Mouse (Mus musculus): ENCODE measurements around the gene Lrp10. TPM values are rescaled to one million over a fixed set of nuclear protein-coding genes. Genes with fewer than 3 reads are reported as not detected.

The Lrp10 gene
- polyA plus RNA-seq, 1 experiment from 2014 or later: 19.5 TPM

DNA sequence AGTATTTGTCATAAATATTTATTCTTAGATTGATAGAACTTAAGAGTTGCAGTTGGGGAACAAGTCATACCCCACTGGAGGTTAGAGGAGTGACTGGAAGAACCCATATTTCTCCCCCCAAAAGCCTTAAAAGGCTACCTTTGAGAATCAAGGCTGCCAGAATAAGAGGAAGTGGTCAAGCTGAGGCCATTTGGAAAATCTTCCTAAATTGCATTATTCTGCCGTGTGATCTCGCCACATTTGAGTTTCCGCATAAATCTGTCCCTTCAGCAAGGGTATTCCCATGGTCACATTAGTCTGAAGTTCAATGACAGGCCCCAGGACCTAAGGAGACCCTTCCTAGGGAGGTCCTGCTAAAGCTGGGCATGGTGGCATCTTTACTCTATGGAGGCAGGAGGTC is 21.4 kb upstream of the Lrp10 start:
- ATAC-seq (ENCODE audit: low FRiP score) (no peak), DNase-seq (ENCODE audit: low spot score, missing footprints) (peak; percentile 45)
- Histone ChIP-seq H3K4me2 (no peak overlapping the region), H3K27me3 (ENCODE audit: control insufficient read depth, insufficient read depth, low read length) (no peaks in the 10 kb centered on the region), H3K4me3 (ENCODE audit: low read depth, low read length) (no peak overlapping the region), H3K9me3 (ENCODE audit: control insufficient read depth, low read length) (no peaks in the 10 kb centered on the region), H3K4me1 (ENCODE audit: control insufficient read depth, insufficient read depth, low read length) (peaks cover 3% of the 10 kb centered on the region; the same call in 1 of the 2 replicates), H3K36me3 (ENCODE audit: control insufficient read depth, insufficient read depth, low read length) (peaks cover 3% of the 10 kb centered on the region; the same call in 1 of the 2 replicates), H3K9ac (ENCODE audit: low read length) (no peak overlapping the region), H3K27ac (ENCODE audit: low read depth, low read length) (no peak overlapping the region)
- WGBS: 95% methylated on average over 3 of the region's 3 CpGs

- ATAC-seq (ENCODE audit: low FRiP score): peak; percentile 49
- Histone ChIP-seq H3K4me2 (no peak overlapping the region), H3K9me3 (ENCODE audit: control insufficient read depth, low read length) (no peaks in the 10 kb centered on the region), H3K4me1 (ENCODE audit: control insufficient read depth, insufficient read depth, low read length) (peaks cover 3% of the 10 kb centered on the region; the same call in 1 of the 2 replicates), H3K27ac (ENCODE audit: low read depth, low read length) (no peak overlapping the region), H3K4me3 (ENCODE audit: low read depth, low read length) (no peak overlapping the region), H3K9ac (ENCODE audit: low read length) (no peak overlapping the region), H3K36me3 (ENCODE audit: control insufficient read depth, insufficient read depth, low read length) (peaks cover 3% of the 10 kb centered on the region; the same call in 1 of the 2 replicates), H3K27me3 (ENCODE audit: control insufficient read depth, insufficient read depth, low read length) (no peaks in the 10 kb centered on the region)
- peak; percentile 69 for DNase-seq (ENCODE audit: low spot score, missing footprints)
- 38% methylated on average over 2 of the region's 3 CpGs for WGBS
Measured at GRCm38 (mm10) chr14:54443196-54443595, 20.7 kb upstream of the Lrp10 start.

- no peak for ATAC-seq (ENCODE audit: low FRiP score)
- Histone ChIP-seq H3K27ac (ENCODE audit: low read depth, low read length) (no peak overlapping the region), H3K4me3 (ENCODE audit: low read depth, low read length) (no peak overlapping the region), H3K4me1 (ENCODE audit: control insufficient read depth, insufficient read depth, low read length) (peaks cover 3% of the 10 kb centered on the region; the same call in 1 of the 2 replicates), H3K27me3 (ENCODE audit: control insufficient read depth, insufficient read depth, low read length) (no peaks in the 10 kb centered on the region), H3K36me3 (ENCODE audit: control insufficient read depth, insufficient read depth, low read length) (peaks cover 3% of the 10 kb centered on the region; the same call in 1 of the 2 replicates), H3K4me2 (no peak overlapping the region), H3K9me3 (ENCODE audit: control insufficient read depth, low read length) (no peaks in the 10 kb centered on the region), H3K9ac (ENCODE audit: low read length) (no peak overlapping the region)
- DNase-seq (ENCODE audit: low spot score, missing footprints): no peak
- 72% methylated on average over 15 of the region's 15 CpGs for WGBS
Measured at GRCm38 (mm10) chr14:54443712-54444618, 20.0 kb upstream of the Lrp10 start.

DNA sequence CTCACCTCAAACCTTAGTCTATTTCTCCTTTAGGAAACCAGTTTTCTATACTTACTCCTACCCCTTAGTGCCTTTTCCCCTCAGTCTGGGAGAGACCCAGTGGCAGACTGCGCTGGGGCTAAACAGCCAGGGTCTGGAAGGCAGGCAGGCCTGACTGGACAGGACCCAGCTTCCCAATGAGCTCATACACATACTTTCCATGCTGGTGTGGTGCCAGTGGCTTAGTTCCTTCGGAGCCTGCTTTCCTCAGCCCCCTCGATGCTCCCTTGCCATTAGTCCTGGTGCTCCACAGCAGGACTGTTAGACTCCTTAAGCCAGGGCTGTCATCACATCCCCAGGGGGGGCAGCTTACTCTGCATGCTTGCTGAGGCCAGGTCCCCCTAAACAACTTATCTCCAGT is 18.5 kb upstream of the Lrp10 start:
- no peaks in the 10 kb centered on the region for H3K9me3 ChIP-seq (ENCODE audit: control insufficient read depth, low read length)
- no peak overlapping the region for H3K4me2 ChIP-seq
- H3K4me1 ChIP-seq (ENCODE audit: control insufficient read depth, insufficient read depth, low read length): no peaks in the 10 kb centered on the region
- H3K27ac ChIP-seq (ENCODE audit: low read depth, low read length): no peak overlapping the region
- 58% methylated on average over 3 of the region's 3 CpGs for WGBS
- DNase-seq (ENCODE audit: low spot score, missing footprints): no peak
- H3K27me3 ChIP-seq (ENCODE audit: control insufficient read depth, insufficient read depth, low read length): no peaks in the 10 kb centered on the region
- ATAC-seq (ENCODE audit: low FRiP score): no peak
- H3K36me3 ChIP-seq (ENCODE audit: control insufficient read depth, insufficient read depth, low read length): no peaks in the 10 kb centered on the region
- no peak overlapping the region for H3K4me3 ChIP-seq (ENCODE audit: low read depth, low read length)
- no peak overlapping the region for H3K9ac ChIP-seq (ENCODE audit: low read length)

DNA sequence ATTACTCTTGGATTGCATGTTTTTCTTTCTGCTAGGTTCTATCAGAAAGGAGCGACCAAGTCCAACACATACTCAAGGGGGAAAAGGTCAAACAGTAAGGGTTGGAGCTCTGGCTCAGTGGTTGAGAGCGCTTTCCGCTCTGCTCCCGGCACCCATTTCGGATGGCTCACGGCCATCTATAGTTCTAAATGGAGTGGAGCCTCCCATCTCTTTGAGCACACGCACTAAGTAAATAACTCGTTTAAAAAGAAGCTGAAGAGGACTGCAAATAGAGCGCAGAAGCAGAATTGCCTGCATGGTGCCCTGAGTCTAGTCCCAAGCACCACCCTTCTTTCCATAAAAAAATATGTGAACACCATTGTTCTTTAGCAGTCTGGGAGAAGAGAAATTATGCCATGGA is 10.4 kb upstream of the Lrp10 start:
- Histone ChIP-seq H3K4me1 (ENCODE audit: control insufficient read depth, insufficient read depth, low read length) (no peaks in the 10 kb centered on the region), H3K9me3 (ENCODE audit: control insufficient read depth, low read length) (no peaks in the 10 kb centered on the region), H3K27ac (ENCODE audit: low read depth, low read length) (no peak overlapping the region), H3K4me2 (no peak overlapping the region), H3K27me3 (ENCODE audit: control insufficient read depth, insufficient read depth, low read length) (no peaks in the 10 kb centered on the region), H3K36me3 (ENCODE audit: control insufficient read depth, insufficient read depth, low read length) (no peaks in the 10 kb centered on the region), H3K9ac (ENCODE audit: low read length) (no peak overlapping the region), H3K4me3 (ENCODE audit: low read depth, low read length) (no peak overlapping the region)
- ATAC-seq (ENCODE audit: low FRiP score) (no peak), DNase-seq (ENCODE audit: low spot score, missing footprints) (no peak)
- WGBS: 85% methylated on average over 9 of the region's 9 CpGs

GRCm38 (mm10) chr14:54454669-54455528 is 9.0 kb upstream of the Lrp10 start:
- no peak overlapping the region for H3K27ac ChIP-seq (ENCODE audit: low read depth, low read length)
- H3K27me3 ChIP-seq (ENCODE audit: control insufficient read depth, insufficient read depth, low read length): no peaks in the 10 kb centered on the region
- no peak overlapping the region for H3K4me2 ChIP-seq
- DNase-seq (ENCODE audit: low spot score, missing footprints): no peak
- no peak overlapping the region for H3K9ac ChIP-seq (ENCODE audit: low read length)
- H3K36me3 ChIP-seq (ENCODE audit: control insufficient read depth, insufficient read depth, low read length): no peaks in the 10 kb centered on the region
- H3K9me3 ChIP-seq (ENCODE audit: control insufficient read depth, low read length): no peaks in the 10 kb centered on the region
- no peak overlapping the region for H3K4me3 ChIP-seq (ENCODE audit: low read depth, low read length)
- H3K4me1 ChIP-seq (ENCODE audit: control insufficient read depth, insufficient read depth, low read length): no peaks in the 10 kb centered on the region
- WGBS: 88% methylated on average over 11 of the region's 11 CpGs
- no peak for ATAC-seq (ENCODE audit: low FRiP score)

DNA sequence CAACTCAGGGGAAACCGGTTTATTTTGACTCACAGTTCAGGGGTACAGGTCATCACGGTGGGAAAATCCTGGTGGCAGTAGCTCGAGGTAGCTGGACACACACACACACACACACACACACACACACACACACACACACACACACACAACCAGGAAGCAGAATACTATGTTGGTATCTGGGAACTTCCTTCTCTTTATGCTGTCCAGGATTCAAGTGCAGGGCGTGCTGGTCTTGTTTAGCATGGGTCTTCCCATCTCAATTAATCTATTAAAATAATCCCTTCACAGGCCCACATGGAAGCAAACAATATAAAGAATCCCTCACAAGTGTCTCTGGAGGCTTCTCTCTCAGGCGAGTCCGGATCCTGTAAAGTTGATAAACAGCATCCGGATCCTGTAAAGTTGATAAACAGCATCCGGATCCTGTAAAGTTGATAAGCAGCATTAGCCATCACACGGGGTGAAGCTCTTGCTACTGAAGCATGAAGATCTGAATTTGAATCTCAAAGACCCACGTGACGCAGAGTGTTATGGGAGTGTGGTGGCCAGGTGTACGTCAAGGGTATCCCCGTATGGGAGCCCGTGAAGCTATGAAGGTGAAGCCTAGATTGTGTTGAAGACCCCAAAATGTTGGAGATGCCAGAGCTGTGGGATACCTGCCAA is 5.9 kb upstream of the Lrp10 start:
- ATAC-seq (ENCODE audit: low FRiP score) (no peak), DNase-seq (ENCODE audit: low spot score, missing footprints) (no peak)
- Histone ChIP-seq H3K9me3 (ENCODE audit: control insufficient read depth, low read length) (no peaks in the 10 kb centered on the region), H3K9ac (ENCODE audit: low read length) (no peak overlapping the region), H3K36me3 (ENCODE audit: control insufficient read depth, insufficient read depth, low read length) (no peaks in the 10 kb centered on the region), H3K4me2 (no peak overlapping the region), H3K4me3 (ENCODE audit: low read depth, low read length) (no peak overlapping the region), H3K4me1 (ENCODE audit: control insufficient read depth, insufficient read depth, low read length) (no peaks in the 10 kb centered on the region), H3K27me3 (ENCODE audit: control insufficient read depth, insufficient read depth, low read length) (no peaks in the 10 kb centered on the region), H3K27ac (ENCODE audit: low read depth, low read length) (no peak overlapping the region)
- 89% methylated on average over 14 of the region's 14 CpGs for WGBS

DNA sequence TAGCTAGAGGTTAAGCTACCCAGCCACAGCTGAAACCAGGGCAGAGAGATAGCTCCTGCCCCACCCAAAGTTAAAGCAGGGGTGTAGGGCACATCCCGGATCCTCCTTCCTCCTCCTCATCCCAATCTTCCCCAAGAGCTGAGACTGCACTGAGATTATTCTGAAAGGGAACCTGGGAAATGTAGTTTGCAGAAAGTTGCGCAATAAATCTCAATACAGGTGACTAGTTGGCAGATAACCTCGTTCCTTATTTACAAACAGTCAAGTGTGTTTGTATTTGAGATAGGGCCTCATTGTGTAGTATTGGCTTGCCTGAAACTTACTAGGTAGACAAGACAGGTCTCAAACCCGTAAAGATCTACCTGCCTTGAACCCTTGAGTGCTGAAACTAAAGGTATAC is 1.8 kb upstream of the Lrp10 start:
- WGBS: 76% methylated on average over 4 of the region's 4 CpGs
- no peak overlapping the region for H3K4me3 ChIP-seq (ENCODE audit: low read depth, low read length)

More for the DNA sequence above, 1.8 kb upstream of the Lrp10 start:
- no peak overlapping the region for H3K9ac ChIP-seq (ENCODE audit: low read length)
- ATAC-seq (ENCODE audit: low FRiP score) (no peak), DNase-seq (ENCODE audit: low spot score, missing footprints) (no peak)
- no peak overlapping the region for H3K27ac ChIP-seq (ENCODE audit: low read depth, low read length)
- H3K4me1 ChIP-seq (ENCODE audit: control insufficient read depth, insufficient read depth, low read length): peaks cover 9% of the 10 kb centered on the region
- no peaks in the 10 kb centered on the region for H3K27me3 ChIP-seq (ENCODE audit: control insufficient read depth, insufficient read depth, low read length)
- no peak overlapping the region for H3K4me2 ChIP-seq
- no peaks in the 10 kb centered on the region for H3K9me3 ChIP-seq (ENCODE audit: control insufficient read depth, low read length)
- H3K36me3 ChIP-seq (ENCODE audit: control insufficient read depth, insufficient read depth, low read length): no peaks in the 10 kb centered on the region
